Mouse (Mus musculus) forelimb bud, embryonic 11.5 days (tissue): ENCODE measurements around the gene Arhgap31.

ENCODE experiments used
- DNase-seq: peaks from one replicate; pipeline ENCODE4 v3.0.0-alpha.2; 2012; ENCODE audit warnings: low read depth, low spot score

The Arhgap31 gene

DNA sequence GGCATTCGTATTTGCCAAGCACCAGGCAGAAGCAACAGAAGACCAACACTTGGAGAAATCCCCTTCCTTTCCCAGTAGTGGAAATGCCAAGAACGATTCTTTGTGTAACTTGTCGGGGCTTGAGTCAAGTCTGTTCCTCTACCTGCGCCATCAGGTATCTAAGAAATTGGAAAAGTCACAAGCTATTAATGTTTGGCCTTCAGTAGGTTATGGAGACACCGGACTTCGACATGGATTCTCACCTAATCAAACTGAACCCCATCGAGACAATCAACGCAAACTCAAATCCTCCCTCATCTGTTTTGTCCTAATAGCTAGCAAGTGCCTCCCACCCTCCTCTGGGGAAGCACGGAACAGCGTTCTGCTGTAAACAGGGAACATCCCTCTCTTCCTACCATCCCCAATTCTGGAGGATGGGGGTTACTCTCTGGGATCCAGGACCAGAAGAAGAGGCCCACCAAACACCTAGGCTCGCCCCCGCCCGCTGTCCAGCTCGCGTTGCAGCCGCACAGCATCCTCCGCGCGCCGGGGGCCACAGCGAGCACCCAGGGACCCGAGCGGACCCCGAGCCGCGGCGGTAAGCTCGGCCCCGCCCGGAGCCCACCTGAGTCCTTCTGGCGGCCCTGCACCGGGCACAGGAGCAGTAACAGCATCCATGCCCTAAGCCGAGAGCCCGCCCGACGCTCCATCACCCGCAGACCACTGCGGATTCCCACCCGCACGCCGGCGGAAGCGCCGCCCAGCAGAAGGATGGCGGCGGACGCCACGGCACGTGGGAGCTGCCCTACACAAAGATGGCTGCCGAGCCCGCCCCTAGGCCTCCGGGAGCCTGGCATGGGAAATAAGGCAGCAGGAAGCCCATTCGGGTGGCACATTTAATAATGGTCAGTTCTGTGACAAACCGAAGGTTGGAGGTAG is 163.3 kb downstream of the Arhgap31 start, which contains the start of gene Poglut1:
TSS of gene Poglut1 (minus strand) at position 780 of the 918 bp plus-strand sequence.
- peak; percentile 73 for DNase-seq
